Mouse (Mus musculus) heart, embryonic 10.5 days (tissue): ENCODE data around the gene Smad5. TPM values are rescaled to one million over a fixed set of nuclear protein-coding genes. Genes with fewer than 3 reads are reported as not detected.

Experiments
- DNase-seq: peaks from one replicate; pipeline ENCODE4 v3.0.0-alpha.2; 2017; ENCODE audit warnings: low spot score
- H3K27ac ChIP-seq: fragments of 300-500 bp; sonication (generic); 2 replicates; pipeline ENCODE4 v1.5.1; 2016; ENCODE audit warnings: mild to moderate bottlenecking
- H3K27me3 ChIP-seq: fragments of 300-500 bp; sonication (generic); 2 replicates; pipeline ENCODE4 v1.6.1; 2016; ENCODE audit warnings: mild to moderate bottlenecking; ENCODE audit not compliant: poor library complexity, insufficient read depth, severe bottlenecking
- H3K36me3 ChIP-seq: fragments of 300-500 bp; sonication (generic); 2 replicates; pipeline ENCODE4 v1.6.1; 2016; ENCODE audit warnings: mild to moderate bottlenecking, moderate library complexity
- H3K4me1 ChIP-seq: fragments of 300-500 bp; sonication (generic); 2 replicates; pipeline ENCODE4 v1.6.1; 2016; ENCODE audit warnings: mild to moderate bottlenecking
- H3K4me3 ChIP-seq: fragments of 300-500 bp; sonication (generic); 2 replicates; pipeline ENCODE4 v1.5.1; 2016; ENCODE audit warnings: mild to moderate bottlenecking, moderate library complexity
- H3K9me3 ChIP-seq: fragments of 300-500 bp; sonication (generic); 2 replicates; pipeline ENCODE4 v1.6.1; 2016; ENCODE audit warnings: mild to moderate bottlenecking, moderate library complexity
- WGBS: fragments of 180-500 bp; shearing (Covaris S2); methylation state at CpG from one replicate; pipeline ENCODE4 v1.1.7; 2016; 5-methylcytosine and 5-hydroxymethylcytosine counted together
- polyA plus RNA-seq: library from polyadenylated mRNA; unstranded; fragments of >200 nt; fragmentation: Nextera tagmentation; extraction: Ambion mirVana; gene quantifications from 2 replicates; pipeline ENCODE4 v1.2.1, GENCODE M21; 2016

Smad5 gene
- polyA plus RNA-seq, 1 experiment from 2014 or later = 23.0 TPM

GRCm38 (mm10) chr13:56769431-56769830 lies 66.6 kb downstream of the Smad5 start:
- Histone ChIP-seq H3K4me1 (peaks cover 58% of the 10 kb centered on the region), H3K9me3 (no peaks in the 10 kb centered on the region), H3K27me3 (peaks cover 6% of the 10 kb centered on the region), H3K4me3 (no peak overlapping the region), H3K27ac (no peak overlapping the region), H3K36me3 (no peaks in the 10 kb centered on the region)
- DNase-seq = no peak
- 18% methylated on average over 4 of the region's 4 CpGs for WGBS

- H3K4me3 ChIP-seq = no peak overlapping the region
- no peaks in the 10 kb centered on the region for H3K9me3 ChIP-seq
- H3K36me3 ChIP-seq = no peaks in the 10 kb centered on the region
- peaks cover 53% of the 10 kb centered on the region for H3K4me1 ChIP-seq
- 20% methylated on average over 1 of the region's 1 CpGs for WGBS
- DNase-seq = no peak
- H3K27me3 ChIP-seq = peaks cover 6% of the 10 kb centered on the region
- no peak overlapping the region; the same call in 1 of the 2 replicates for H3K27ac ChIP-seq
These were observed 67.3 kb downstream of the Smad5 start for GRCm38 (mm10) chr13:56770136-56770578.

GRCm38 (mm10) chr13:56770786-56771185 lies 68.0 kb downstream of the Smad5 start:
- H3K4me3 ChIP-seq = no peak overlapping the region
- H3K27me3 ChIP-seq = peaks cover 6% of the 10 kb centered on the region
- H3K27ac ChIP-seq = no peak overlapping the region; the same call in 1 of the 2 replicates
- no peaks in the 10 kb centered on the region for H3K9me3 ChIP-seq
- DNase-seq = no peak
- WGBS = 65% methylated on average over 5 of the region's 5 CpGs
- H3K4me1 ChIP-seq = peaks cover 49% of the 10 kb centered on the region
- no peaks in the 10 kb centered on the region for H3K36me3 ChIP-seq

- H3K4me3 ChIP-seq = no peak overlapping the region
- DNase-seq = no peak
- H3K4me1 ChIP-seq = peaks cover 53% of the 10 kb centered on the region
- peaks cover 6% of the 10 kb centered on the region for H3K27me3 ChIP-seq
- 38% methylated on average over 3 of the region's 3 CpGs for WGBS
- no peaks in the 10 kb centered on the region for H3K9me3 ChIP-seq
- no peak overlapping the region for H3K27ac ChIP-seq
- H3K36me3 ChIP-seq = no peaks in the 10 kb centered on the region
These were observed 69.8 kb downstream of the Smad5 start for GRCm38 (mm10) chr13:56772592-56772991.

- Histone ChIP-seq H3K27ac (no peak overlapping the region), H3K9me3 (no peaks in the 10 kb centered on the region), H3K36me3 (no peaks in the 10 kb centered on the region), H3K4me1 (peaks cover 55% of the 10 kb centered on the region), H3K4me3 (no peak overlapping the region), H3K27me3 (peaks cover 3% of the 10 kb centered on the region)
- 49% methylated on average over 14 of the region's 14 CpGs for WGBS
- DNase-seq = no peak
These were observed 70.6 kb downstream of the Smad5 start for GRCm38 (mm10) chr13:56773262-56773870.

- Histone ChIP-seq H3K27me3 (no peaks in the 10 kb centered on the region; the same call in 1 of the 2 replicates), H3K4me3 (no peak overlapping the region), H3K27ac (no peak overlapping the region), H3K4me1 (peaks cover 59% of the 10 kb centered on the region), H3K9me3 (no peaks in the 10 kb centered on the region), H3K36me3 (no peaks in the 10 kb centered on the region)
- no peak for DNase-seq
- WGBS = 60% methylated on average over 5 of the region's 5 CpGs
These were observed 71.5 kb downstream of the Smad5 start for GRCm38 (mm10) chr13:56774304-56774703.

- H3K4me3 ChIP-seq = no peak overlapping the region
- WGBS = 58% methylated on average over 13 of the region's 13 CpGs
These were observed 78.1 kb downstream of the Smad5 start for GRCm38 (mm10) chr13:56780746-56781469.

GRCm38 (mm10) chr13:56781697-56782096 lies 78.9 kb downstream of the Smad5 start:
- DNase-seq = no peak
- H3K4me3 ChIP-seq = no peak overlapping the region
- H3K36me3 ChIP-seq = no peaks in the 10 kb centered on the region
- H3K4me1 ChIP-seq = peaks cover 53% of the 10 kb centered on the region
- 85% methylated on average over 3 of the region's 3 CpGs for WGBS
- no peak overlapping the region for H3K27ac ChIP-seq
- no peaks in the 10 kb centered on the region for H3K9me3 ChIP-seq
- H3K27me3 ChIP-seq = peaks cover 5% of the 10 kb centered on the region; the same call in 1 of the 2 replicates

More at GRCm38 (mm10) chr13:56780746-56781469, 78.1 kb downstream of the Smad5 start:
- peaks cover 5% of the 10 kb centered on the region; the same call in 1 of the 2 replicates for H3K27me3 ChIP-seq
- no peaks in the 10 kb centered on the region for H3K36me3 ChIP-seq
- H3K4me1 ChIP-seq = peaks cover 59% of the 10 kb centered on the region
- H3K27ac ChIP-seq = peak overlapping the region; percentile 78; the same call in 1 of the 2 replicates
- H3K9me3 ChIP-seq = no peaks in the 10 kb centered on the region
- DNase-seq = no peak

- H3K4me1 ChIP-seq = peaks cover 44% of the 10 kb centered on the region
- no peak for DNase-seq
- WGBS = 79% methylated on average over 1 of the region's 1 CpGs
- no peaks in the 10 kb centered on the region for H3K36me3 ChIP-seq
- H3K4me3 ChIP-seq = no peak overlapping the region
- H3K9me3 ChIP-seq = no peaks in the 10 kb centered on the region
- peaks cover 5% of the 10 kb centered on the region; the same call in 1 of the 2 replicates for H3K27me3 ChIP-seq
- no peak overlapping the region for H3K27ac ChIP-seq
These were observed 79.8 kb downstream of the Smad5 start for GRCm38 (mm10) chr13:56782621-56783020.

GRCm38 (mm10) chr13:56790683-56791082 lies 87.9 kb downstream of the Smad5 start:
- Histone ChIP-seq H3K4me1 (peaks cover 19% of the 10 kb centered on the region), H3K9me3 (no peaks in the 10 kb centered on the region), H3K27ac (no peak overlapping the region), H3K36me3 (no peaks in the 10 kb centered on the region), H3K4me3 (no peak overlapping the region), H3K27me3 (no peaks in the 10 kb centered on the region; the same call in 1 of the 2 replicates)
- DNase-seq = no peak
- 93% methylated on average over 3 of the region's 3 CpGs for WGBS

Other genes starting within 250 kb of the Smad5 start
- gene Il9, start 220.8 kb upstream of the Smad5 start, polyA plus RNA-seq = not detected in 2 replicates
- 1.1 TPM in 2 replicates for gene Fbxl21, start 180.5 kb upstream of the Smad5 start, polyA plus RNA-seq
- 0.41 and 8.8 TPM in 2 replicates for gene Lect2, start 154.5 kb upstream of the Smad5 start, polyA plus RNA-seq
- gene Tgfbi, start 93.5 kb upstream of the Smad5 start, polyA plus RNA-seq = 50.4 and 66.2 TPM in 2 replicates
- 0.49 and 0.67 TPM in 2 replicates for gene Gm45623, start 50.8 kb downstream of the Smad5 start, polyA plus RNA-seq
- 0.27 and 0.31 TPM in 2 replicates for gene Trpc7, start 193.0 kb downstream of the Smad5 start, polyA plus RNA-seq